Mouse (Mus musculus) liver, embryonic 16.5 days (tissue): ENCODE measurements around the gene Rtl5. TPM values are rescaled to one million over a fixed set of nuclear protein-coding genes. Genes with fewer than 3 reads are reported as not detected.
"Not testable (repeated sequence)": the region's sequence is repeated elsewhere in the genome, so short reads cannot be mapped to it uniquely, and the experiment has no call there.

ENCODE experiments used
- ATAC-seq: fragments of 200-750 bp; cut with Nextera tagmentation; 2 replicates; pipeline ENCODE4 v1.8.0; 2017; ENCODE audit warnings: low read depth, mild to moderate bottlenecking, moderate number of reproducible peaks, moderate library complexity
- H3K27ac ChIP-seq: fragments of 300-500 bp; sonication (generic); 2 replicates; pipeline ENCODE4 v1.5.1; 2014; ENCODE audit warnings: mild to moderate bottlenecking, low read length
- H3K27me3 ChIP-seq: fragments of 300-500 bp; sonication (generic); 2 replicates; pipeline ENCODE4 v1.6.1; 2014; ENCODE audit warnings: low read depth, low read length, mixed read lengths; ENCODE audit not compliant: control insufficient read depth, insufficient read depth
- H3K36me3 ChIP-seq: fragments of 300-500 bp; sonication (generic); 2 replicates; pipeline ENCODE4 v1.6.1; 2014; ENCODE audit warnings: mild to moderate bottlenecking; ENCODE audit not compliant: control insufficient read depth, insufficient read depth
- H3K4me1 ChIP-seq: fragments of 300-500 bp; sonication (generic); 2 replicates; pipeline ENCODE4 v1.6.1; 2014; ENCODE audit warnings: low read depth, low read length, mixed read lengths; ENCODE audit not compliant: control insufficient read depth
- H3K4me2 ChIP-seq: fragments of 300-500 bp; sonication (generic); 2 replicates; pipeline ENCODE4 v1.6.1; 2014; ENCODE audit warnings: low read depth, low read length, mixed read lengths
- H3K4me3 ChIP-seq: fragments of 300-500 bp; sonication (generic); 2 replicates; pipeline ENCODE4 v1.5.1; 2014; ENCODE audit warnings: low read depth, mild to moderate bottlenecking, low read length
- H3K9ac ChIP-seq: fragments of 300-500 bp; sonication (generic); 2 replicates; pipeline ENCODE4 v1.6.1; 2014; ENCODE audit warnings: low read depth, low read length
- H3K9me3 ChIP-seq: fragments of 300-500 bp; sonication (generic); replicated peaks from 2 replicates; pipeline ENCODE4 v1.6.1; 2016; ENCODE audit warnings: low read length; ENCODE audit not compliant: control insufficient read depth
- WGBS: fragments of 180-500 bp; shearing (Covaris S2); extraction: QIAGEN DNeasy Blood & Tissue Kit; methylation state at CpG from one replicate; pipeline ENCODE4 v1.1.7; 2014; ENCODE audit not compliant: insufficient replicate concordance; 5-methylcytosine and 5-hydroxymethylcytosine counted together
- polyA plus RNA-seq: library from polyadenylated mRNA; unstranded; fragments of >200 nt; fragmentation: Nextera tagmentation; extraction: Ambion mirVana; gene quantifications from 2 replicates; pipeline ENCODE4 v1.2.1, GENCODE M21; 2015

Gene Rtl5
- 0.13 and 0.18 TPM in 2 replicates for polyA plus RNA-seq

DNA sequence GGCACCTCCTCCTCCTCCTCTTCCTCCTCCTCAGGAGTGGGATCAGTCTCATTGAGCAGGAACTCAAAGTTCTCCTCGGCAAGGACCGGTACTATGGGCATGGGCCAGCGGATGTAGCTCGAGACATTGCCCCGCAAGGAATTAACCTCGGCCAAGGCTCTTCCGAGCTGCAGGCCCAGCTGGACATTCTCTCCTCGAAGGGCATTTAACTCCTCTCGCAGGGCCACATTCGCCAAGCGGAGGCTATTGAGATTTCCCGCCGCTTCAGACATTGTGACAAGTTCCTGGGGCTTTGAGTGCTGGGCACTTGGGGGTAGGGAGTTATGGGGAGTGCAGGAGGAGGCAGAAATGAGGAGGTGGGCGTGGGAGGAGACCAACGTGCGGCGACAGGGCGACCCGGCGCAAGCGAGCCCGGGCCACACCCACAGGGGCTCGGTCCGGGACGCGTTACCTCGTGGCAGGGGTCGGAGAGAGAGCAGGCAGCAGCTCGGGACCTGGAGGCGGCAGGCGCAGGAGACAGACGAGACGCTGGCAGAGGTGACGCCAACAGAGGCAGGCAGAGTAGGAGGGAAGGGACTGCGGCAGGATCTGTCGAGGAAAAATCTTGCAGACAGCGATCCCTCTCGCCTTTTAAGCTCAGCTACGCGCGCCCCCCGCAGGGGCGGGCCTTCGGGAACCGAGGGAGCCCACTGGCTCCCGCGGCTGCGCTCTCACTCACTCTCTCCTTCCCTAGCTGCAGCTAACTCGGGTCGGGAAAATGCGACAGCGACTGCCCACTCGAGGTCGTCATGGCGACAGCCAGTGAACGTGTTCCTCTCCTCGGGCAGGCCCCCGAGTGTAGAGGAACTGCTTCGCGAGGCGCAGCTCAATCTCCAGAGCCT is at the start of gene Rtl5:
TSS of gene Rtl5 (minus strand) at position 714 of the 881 bp plus-strand sequence.
- no peak within 1 kb of the TSS for H3K27ac ChIP-seq
- 21% methylated on average over 61 of the region's 61 CpGs for WGBS
- ATAC-seq = peak; percentile 62

DNA sequence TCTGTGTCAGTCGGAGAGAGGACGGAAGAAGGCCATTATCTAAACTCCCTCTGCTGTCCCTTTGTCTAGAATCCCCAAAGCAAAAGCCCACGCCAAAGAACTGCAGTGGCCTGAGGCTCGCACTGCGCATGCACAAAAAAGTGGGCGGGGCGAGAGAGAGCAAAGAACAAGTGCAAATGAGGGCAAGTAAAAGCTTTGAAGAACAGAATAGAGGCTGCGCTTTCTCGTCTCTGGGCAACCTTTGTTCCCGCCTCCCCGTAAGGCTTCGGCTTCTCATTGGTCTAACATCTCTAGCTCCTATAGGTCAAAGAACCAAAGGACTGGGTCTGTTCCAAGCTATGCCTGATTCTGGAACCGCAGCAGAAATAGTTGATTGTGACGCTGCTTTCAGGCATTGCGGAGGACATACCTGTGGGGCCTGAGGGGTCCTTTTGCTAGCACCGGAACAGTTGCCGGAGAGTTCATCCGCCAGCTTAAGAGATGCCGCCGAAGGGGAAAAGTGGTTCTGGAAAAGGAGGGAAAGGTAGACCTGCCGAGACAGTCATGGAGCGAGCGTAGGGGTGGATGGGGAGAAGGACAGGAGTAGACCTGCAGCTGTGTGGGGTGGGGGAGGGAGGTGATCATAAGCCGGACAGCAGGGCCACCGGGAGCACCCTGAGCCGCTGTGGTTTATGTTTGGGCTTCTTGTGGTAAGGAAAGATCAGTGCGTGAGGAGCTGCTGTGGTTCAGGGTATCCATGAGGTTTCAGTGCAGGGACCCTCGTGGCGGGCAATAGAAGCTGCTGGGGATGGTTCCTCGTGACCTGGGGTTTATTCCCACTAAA is 48.1 kb upstream of the Rtl5 start, which contains the start of gene Pin4:
TSS of gene Pin4 (plus strand) at position 406 of the 823 bp plus-strand sequence.
- Histone ChIP-seq H3K27me3 (peaks cover 7% of the 10 kb centered on the region), H3K27ac (no peak within 1 kb of the TSS), H3K9ac (peak within 1 kb of the TSS; percentile 73), H3K4me2 (peak within 1 kb of the TSS; percentile 66), H3K9me3 (no peaks in the 10 kb centered on the region), H3K4me1 (peaks cover 2% of the 10 kb centered on the region; the same call in 1 of the 2 replicates), H3K36me3 (peaks cover 2% of the 10 kb centered on the region), H3K4me3 (peak within 1 kb of the TSS; percentile 76)
- WGBS = 10% methylated on average over 30 of the region's 30 CpGs
- ATAC-seq = peak; percentile 99

More for the DNA sequence above, at the start of gene Rtl5:
- H3K9me3 ChIP-seq = no peaks in the 10 kb centered on the region
- H3K4me1 ChIP-seq = no peaks in the 10 kb centered on the region
- peaks cover 17% of the 10 kb centered on the region for H3K27me3 ChIP-seq
- peak within 1 kb of the TSS; percentile 60 for H3K4me2 ChIP-seq
- H3K36me3 ChIP-seq = no peaks in the 10 kb centered on the region
- H3K9ac ChIP-seq = 0 out of 2 replicates have a peak within 1 kb of the TSS, but pooled peaks have one; percentile 28
- peak within 1 kb of the TSS; percentile 44 for H3K4me3 ChIP-seq

DNA sequence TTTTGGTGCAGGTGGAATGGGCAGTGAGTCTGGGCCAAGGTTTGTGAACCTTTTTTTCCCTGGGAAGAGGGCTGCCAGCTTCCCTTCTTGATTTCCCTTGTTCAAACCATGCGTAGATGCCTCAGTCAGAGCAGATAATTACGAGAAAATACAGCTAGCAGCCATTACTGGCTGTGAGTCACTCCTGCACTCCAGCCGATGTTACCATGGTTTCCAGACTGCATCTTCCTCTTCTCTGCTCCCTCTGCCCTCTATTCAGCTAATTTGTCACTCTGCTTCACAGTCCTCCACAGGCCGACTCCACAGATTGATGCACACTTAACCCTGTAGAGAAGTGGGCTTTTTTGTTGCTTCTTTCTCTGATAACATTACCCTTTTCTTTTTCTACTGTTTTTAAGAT is 44.6 kb upstream of the Rtl5 start:
- no peak for ATAC-seq

DNA sequence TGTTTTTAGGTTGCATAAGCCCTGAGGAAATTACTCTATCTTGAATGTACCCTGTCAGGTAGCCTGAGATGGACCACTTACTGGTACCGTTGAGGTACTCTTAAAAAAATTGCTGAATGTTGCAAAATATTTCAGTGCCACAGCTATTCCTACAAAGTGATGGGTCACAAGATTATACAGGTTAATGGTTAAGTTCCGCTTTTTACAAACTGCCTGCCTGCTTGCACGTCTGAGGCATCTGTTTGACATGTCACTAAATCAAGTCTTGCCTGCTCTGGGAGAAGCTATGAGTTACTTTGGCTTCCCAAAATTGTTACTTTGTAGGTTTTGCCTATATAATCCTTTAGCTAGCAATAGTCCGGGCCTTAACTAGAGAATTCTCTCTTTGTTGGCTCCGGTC is 38.2 kb upstream of the Rtl5 start:
- 46% methylated on average over 5 of the region's 5 CpGs for WGBS
- H3K4me3 ChIP-seq, H3K36me3 ChIP-seq, H3K27ac ChIP-seq, H3K9me3 ChIP-seq, H3K27me3 ChIP-seq, H3K9ac ChIP-seq, ATAC-seq, H3K4me1 ChIP-seq, H3K4me2 ChIP-seq: not testable (repeated sequence)

More for the DNA sequence above, 44.6 kb upstream of the Rtl5 start:
- Histone ChIP-seq H3K4me3 (no peak overlapping the region), H3K27me3 (peaks cover 7% of the 10 kb centered on the region), H3K4me2 (no peak overlapping the region), H3K36me3 (no peaks in the 10 kb centered on the region), H3K27ac (no peak overlapping the region), H3K9me3 (no peaks in the 10 kb centered on the region), H3K4me1 (peaks cover 2% of the 10 kb centered on the region; the same call in 1 of the 2 replicates), H3K9ac (no peak overlapping the region)
- 31% methylated on average over 4 of the region's 4 CpGs for WGBS

DNA sequence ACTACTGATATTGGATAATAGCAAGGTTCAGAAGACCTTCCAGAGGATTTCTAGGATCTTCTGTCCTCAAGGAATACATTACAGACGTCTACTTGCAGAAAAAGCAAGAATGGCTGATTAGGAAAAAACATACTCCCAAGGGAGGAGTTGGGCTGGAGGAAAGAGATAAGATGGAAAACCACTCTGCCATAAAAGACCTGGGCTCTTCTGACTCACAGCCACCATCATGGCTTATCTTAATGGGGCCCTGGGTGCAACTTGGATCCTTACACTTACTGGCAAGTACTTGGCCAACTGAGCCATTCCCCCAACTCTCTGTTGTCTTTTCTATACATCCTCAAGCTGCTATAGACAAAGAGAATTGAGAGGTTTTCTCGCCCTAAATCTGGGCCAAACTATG is 32.7 kb upstream of the Rtl5 start:
- ATAC-seq, H3K9ac ChIP-seq, H3K27me3 ChIP-seq, H3K9me3 ChIP-seq, H3K27ac ChIP-seq, H3K36me3 ChIP-seq, H3K4me1 ChIP-seq, H3K4me2 ChIP-seq, H3K4me3 ChIP-seq: not testable (repeated sequence)
- 33% methylated on average over 2 of the region's 2 CpGs for WGBS

DNA sequence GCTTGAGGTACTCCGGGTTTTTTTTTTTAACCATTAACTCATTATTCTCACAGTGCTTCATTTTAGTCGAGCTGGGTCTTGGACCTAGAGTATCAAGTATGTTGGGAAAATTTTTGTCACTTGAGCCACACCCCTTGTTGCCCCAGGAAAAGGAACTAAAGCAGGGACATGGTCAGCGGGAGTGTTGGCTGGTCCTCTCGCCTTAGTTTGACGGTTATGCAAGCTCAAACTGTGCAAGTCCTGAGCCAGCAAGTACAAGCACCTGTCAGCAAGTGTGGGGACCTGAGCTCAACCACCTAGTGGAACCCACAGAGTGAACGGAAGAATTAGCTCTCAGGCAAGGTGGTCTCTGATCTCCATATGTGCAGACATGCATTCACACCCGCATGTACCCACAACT is 30.8 kb upstream of the Rtl5 start:
- Histone ChIP-seq H3K27me3 (no peaks in the 10 kb centered on the region), H3K4me3 (no peak overlapping the region), H3K36me3 (no peaks in the 10 kb centered on the region), H3K9ac (no peak overlapping the region), H3K4me2 (no peak overlapping the region), H3K4me1 (no peaks in the 10 kb centered on the region), H3K27ac (no peak overlapping the region), H3K9me3 (no peaks in the 10 kb centered on the region)
- no peak for ATAC-seq
- WGBS = 56% methylated on average over 7 of the region's 7 CpGs

DNA sequence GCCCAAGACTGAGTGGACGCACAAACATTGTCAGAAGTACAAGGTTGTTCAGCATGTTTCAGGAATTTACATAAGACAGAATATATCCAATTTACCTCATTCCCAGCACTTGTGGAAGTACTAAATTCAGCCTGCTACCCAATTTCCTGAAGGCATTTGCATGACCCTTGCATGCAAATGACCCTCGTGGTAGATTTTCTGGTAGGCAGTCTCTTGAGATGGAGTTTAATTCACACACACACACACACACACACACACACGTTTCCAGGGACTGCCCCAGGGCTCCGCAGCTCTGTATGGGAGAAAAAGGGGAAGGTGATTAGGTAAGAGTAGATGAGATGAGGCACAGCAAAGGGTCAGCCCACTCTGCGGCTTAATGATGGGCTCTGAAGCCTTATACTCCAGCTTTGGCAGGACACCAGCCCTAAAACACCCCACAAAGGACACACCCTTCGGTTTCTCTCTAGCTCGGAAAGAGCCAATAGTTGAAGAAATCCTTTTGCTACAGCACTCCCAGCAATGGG is 23.3 kb upstream of the Rtl5 start:
- Histone ChIP-seq H3K4me1 (no peaks in the 10 kb centered on the region), H3K9ac (no peak overlapping the region), H3K36me3 (no peaks in the 10 kb centered on the region), H3K27me3 (no peaks in the 10 kb centered on the region), H3K9me3 (no peaks in the 10 kb centered on the region), H3K4me3 (no peak overlapping the region), H3K27ac (no peak overlapping the region), H3K4me2 (no peak overlapping the region)
- WGBS = 48% methylated on average over 7 of the region's 7 CpGs
- no peak for ATAC-seq

DNA sequence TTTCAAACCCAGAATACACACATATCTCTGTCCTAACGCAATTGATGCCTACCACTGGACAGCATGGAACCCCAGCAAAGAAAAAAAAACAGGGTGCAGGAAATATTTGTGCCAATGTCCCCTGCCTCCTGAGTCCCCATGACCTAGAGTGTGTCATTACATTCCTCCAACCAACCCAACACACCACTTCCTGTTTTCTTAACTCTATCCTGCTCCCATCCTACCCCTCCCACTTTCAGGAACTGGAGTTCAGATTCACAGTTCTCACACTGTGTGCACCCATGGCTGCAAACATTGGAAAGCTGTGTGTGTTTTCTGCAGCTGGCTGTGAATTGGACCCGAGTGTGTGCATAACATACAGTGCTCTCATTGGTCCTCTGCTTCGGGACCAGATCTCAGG is 19.5 kb upstream of the Rtl5 start:
- 61% methylated on average over 3 of the region's 3 CpGs for WGBS
- no peak overlapping the region for H3K4me2 ChIP-seq
- no peaks in the 10 kb centered on the region for H3K9me3 ChIP-seq
- no peak for ATAC-seq
- H3K27me3 ChIP-seq = no peaks in the 10 kb centered on the region
- H3K4me1 ChIP-seq = no peaks in the 10 kb centered on the region
- H3K36me3 ChIP-seq = no peaks in the 10 kb centered on the region
- H3K27ac ChIP-seq = no peak overlapping the region
- no peak overlapping the region for H3K9ac ChIP-seq
- no peak overlapping the region for H3K4me3 ChIP-seq
